27 mouse cellular contexts compared by ENCODE assay signal in the genomic region with DNA sequence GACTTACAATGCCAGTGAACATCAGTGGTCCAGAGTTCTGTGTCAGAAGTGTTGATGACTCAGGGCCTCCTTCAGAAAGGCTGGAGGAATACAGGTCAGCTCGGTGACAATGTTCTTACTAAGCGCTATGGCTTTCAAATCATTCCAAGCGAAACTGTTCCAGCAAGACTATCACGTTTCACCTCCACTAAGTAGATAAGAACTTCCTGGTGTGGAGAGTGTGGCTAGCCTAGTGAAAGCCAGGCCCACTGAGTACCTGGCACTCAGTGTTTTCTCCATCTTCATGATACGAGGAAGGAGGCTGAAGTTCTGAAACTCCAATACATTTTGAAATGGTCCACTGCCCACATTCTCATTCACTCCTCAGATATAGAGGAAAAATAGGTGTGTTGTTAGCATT. TPM values are rescaled to one million over a fixed set of nuclear protein-coding genes. Genes with fewer than 3 reads are reported as not detected.
"Had no signal": no experiment of that assay in that cellular context is flagged by ENCODE, and none has a peak within 500 bp of the region (broad histone marks: within the 10 kb centered on the region; RNA-seq: fewer than 3 reads in every experiment).

No protein-coding gene starts in this region.

- H3K36me3 ChIP-seq: heart, embryonic 13.5 days; heart, embryonic 15.5 days; hindbrain, embryonic 10.5 days; hindbrain, embryonic 12.5 days; kidney, embryonic 15.5 days; limb, embryonic 13.5 days; limb, embryonic 15.5 days; liver, embryonic 13.5 days had no signal

- H3K4me3 ChIP-seq: gastrocnemius, adult 2 months; heart, adult 2 months; heart, embryonic 13.5 days; heart, embryonic 15.5 days; hindbrain, embryonic 10.5 days; hindbrain, embryonic 12.5 days; kidney, embryonic 15.5 days; layer of hippocampus, adult 2 months; limb, embryonic 13.5 days; limb, embryonic 15.5 days; liver, embryonic 13.5 days had no signal

- H3K4me2 ChIP-seq: heart, embryonic 11.5 days; heart, embryonic 13.5 days; heart, embryonic 15.5 days; hindbrain, embryonic 12.5 days; hindbrain, embryonic 14.5 days; kidney, embryonic 15.5 days; limb, embryonic 13.5 days; limb, embryonic 15.5 days; liver, embryonic 13.5 days had no signal

- H3K9ac ChIP-seq: heart, embryonic 13.5 days; heart, embryonic 15.5 days; hindbrain, embryonic 12.5 days; hindbrain, embryonic 14.5 days; kidney, embryonic 15.5 days; limb, embryonic 13.5 days; limb, embryonic 15.5 days; liver, embryonic 13.5 days had no signal

- H3K27ac ChIP-seq: gastrocnemius, adult 2 months; heart, adult 2 months; heart, embryonic 13.5 days; heart, embryonic 15.5 days; hindbrain, embryonic 10.5 days; hindbrain, embryonic 12.5 days; hindbrain, embryonic 14.5 days; kidney, embryonic 15.5 days; kidney, postnatal 0 days; layer of hippocampus, adult 2 months; limb, embryonic 13.5 days; limb, embryonic 15.5 days; liver, embryonic 13.5 days had no signal

- H3K27me3 ChIP-seq: heart, embryonic 13.5 days; heart, embryonic 15.5 days; hindbrain, embryonic 12.5 days; kidney, embryonic 15.5 days; limb, embryonic 13.5 days; limb, embryonic 15.5 days; liver, embryonic 13.5 days had no signal

- ATAC-seq: hindbrain, embryonic 16.5 days; inflammation-experienced regulatory T-cells, adult 6 months had no signal

- H3K4me1 ChIP-seq: heart, embryonic 13.5 days; heart, embryonic 15.5 days; hindbrain, embryonic 12.5 days; limb, embryonic 13.5 days; limb, embryonic 15.5 days; liver, embryonic 13.5 days had no signal

- H3K9me3 ChIP-seq: heart, embryonic 13.5 days; heart, embryonic 15.5 days; hindbrain, embryonic 10.5 days; hindbrain, embryonic 12.5 days; kidney, embryonic 15.5 days; limb, embryonic 13.5 days; limb, embryonic 15.5 days; liver, embryonic 13.5 days had no signal

- DNase-seq: gastrocnemius, adult 2 months; gastrocnemius, postnatal 10 days; gastrocnemius, postnatal 25 days; heart, adult 2 months; kidney, adult 11 months; kidney, adult 2 months; kidney, postnatal 36 days; left cerebral cortex, postnatal 4 days; liver, embryonic 13.5 days had no signal

RNA-seq across cellular contexts. Expression of a gene that starts 40.0 kb away (rescaled TPM):
- total RNA-seq: granulocyte monocyte progenitor cell, adult 5-6 weeks; heart, postnatal 4 days had no signal
- polyA plus RNA-seq: heart, embryonic 11.5 days; heart, embryonic 13.5 days; heart, embryonic 15.5 days; heart, postnatal 0 days; hindbrain, embryonic 10.5 days; hindbrain, embryonic 14.5 days; inflammation-experienced regulatory T-cells, adult 6 months; limb, embryonic 11.5 days; limb, embryonic 13.5 days; limb, embryonic 15.5 days; liver, adult 2 months; liver, embryonic 13.5 days had no signal
